Mouse (Mus musculus) neural tube, embryonic 14.5 days (tissue): Measurements from ENCODE around the gene Frmpd4. TPM values are rescaled to one million over a fixed set of nuclear protein-coding genes. Genes with fewer than 3 reads are reported as not detected.

Experiments used
- ATAC-seq: fragments of 200-750 bp; cut with Nextera tagmentation; 2 replicates; pipeline ENCODE4 v1.8.0; 2017; ENCODE audit warnings: low read depth, mild to moderate bottlenecking, moderate TSS enrichment, moderate library complexity
- H3K27ac ChIP-seq: fragments of 300-500 bp; sonication (generic); 2 replicates; pipeline ENCODE4 v1.5.1; 2014; ENCODE audit warnings: low read depth, mild to moderate bottlenecking, control low read depth, low read length, moderate library complexity, mixed read lengths
- H3K27me3 ChIP-seq: fragments of 300-500 bp; sonication (generic); 2 replicates; pipeline ENCODE4 v1.6.1; 2014; ENCODE audit warnings: low read length; ENCODE audit not compliant: control insufficient read depth, insufficient read depth
- H3K36me3 ChIP-seq: fragments of 300-500 bp; sonication (generic); 2 replicates; pipeline ENCODE4 v1.6.1; 2014; ENCODE audit warnings: low read length, mixed read lengths; ENCODE audit not compliant: control insufficient read depth, insufficient read depth
- H3K4me1 ChIP-seq: fragments of 300-500 bp; sonication (generic); 2 replicates; pipeline ENCODE4 v1.6.1; 2014; ENCODE audit warnings: low read length; ENCODE audit not compliant: control insufficient read depth, insufficient read depth
- H3K4me2 ChIP-seq: fragments of 300-500 bp; sonication (generic); 2 replicates; pipeline ENCODE4 v1.6.1; 2014; ENCODE audit warnings: mild to moderate bottlenecking, low read depth, low read length, control low read depth
- H3K4me3 ChIP-seq: fragments of 300-500 bp; sonication (generic); 2 replicates; pipeline ENCODE4 v1.5.1; 2014; ENCODE audit warnings: low read depth, low read length, control low read depth, mixed read lengths
- H3K9ac ChIP-seq: fragments of 300-500 bp; sonication (generic); replicated peaks from 2 replicates; pipeline ENCODE4 v1.6.1; 2014; ENCODE audit warnings: low read depth, mild to moderate bottlenecking, control low read depth, low read length, mixed read lengths
- H3K9me3 ChIP-seq: fragments of 300-500 bp; sonication (generic); 2 replicates; pipeline ENCODE4 v1.6.1; 2016; ENCODE audit warnings: low read length; ENCODE audit not compliant: control insufficient read depth
- WGBS: fragments of 180-500 bp; shearing (Covaris S2); extraction: QIAGEN DNeasy Blood & Tissue Kit; methylation state at CpG from one replicate; pipeline ENCODE4 v1.1.7; 2014; 5-methylcytosine and 5-hydroxymethylcytosine counted together
- polyA plus RNA-seq: library from polyadenylated mRNA; unstranded; fragments of >200 nt; fragmentation: Nextera tagmentation; extraction: Ambion mirVana; gene quantifications from 2 replicates; pipeline ENCODE4 v1.2.1, GENCODE M21; 2014

Gene Frmpd4
- polyA plus RNA-seq, 1 experiment from 2014 or later, result 1.6 TPM

DNA sequence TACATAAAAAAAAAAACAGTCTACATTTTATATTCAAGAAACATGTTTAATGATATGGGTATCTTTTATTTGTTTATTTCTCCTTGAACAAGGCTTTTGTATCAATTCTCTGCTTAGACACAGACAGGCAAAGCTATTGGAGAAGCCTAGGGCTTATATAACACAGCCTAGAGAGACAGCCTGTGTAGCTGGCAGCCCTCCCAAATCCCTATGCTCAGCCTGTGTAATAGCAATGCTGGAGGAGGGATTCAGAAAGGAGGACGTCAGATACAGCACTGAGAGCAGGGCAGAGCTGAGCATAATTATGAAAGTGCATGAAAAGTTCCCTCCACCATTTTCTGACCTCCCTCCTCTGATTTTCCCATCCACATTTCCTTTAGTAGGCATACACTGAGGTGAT, 385.1 kb downstream of the Frmpd4 start:
- no peak overlapping the region for H3K4me2 ChIP-seq
- WGBS, result 47% methylated on average over 1 of the region's 1 CpGs

DNA sequence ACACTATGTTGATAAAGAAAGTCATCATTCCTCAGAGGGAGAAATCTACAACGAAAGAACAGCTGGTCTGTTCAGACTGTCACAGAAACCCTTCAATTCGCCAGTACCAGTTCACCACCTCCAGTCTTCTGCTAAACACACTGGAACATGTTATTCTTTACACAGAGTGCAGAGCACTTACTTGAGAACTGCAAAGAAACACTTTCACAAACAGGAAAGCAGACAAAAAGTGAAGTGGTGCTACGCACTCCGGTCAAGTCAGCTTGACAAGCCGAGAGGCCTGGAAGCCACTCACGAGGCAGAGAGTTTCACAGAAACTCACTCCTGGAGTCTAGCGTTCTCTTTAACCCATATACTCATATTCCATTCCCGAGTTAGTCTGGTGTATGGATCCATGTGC, 387.5 kb downstream of the Frmpd4 start:
- WGBS, result 86% methylated on average over 8 of the region's 8 CpGs
- Histone ChIP-seq H3K4me3 (no peak overlapping the region), H3K4me2 (no peak overlapping the region), H3K9me3 (no peaks in the 10 kb centered on the region), H3K36me3 (no peaks in the 10 kb centered on the region), H3K27me3 (no peaks in the 10 kb centered on the region), H3K27ac (no peak overlapping the region), H3K4me1 (no peaks in the 10 kb centered on the region), H3K9ac (no peak overlapping the region)
- ATAC-seq, result no peak

More for the DNA sequence above, 385.1 kb downstream of the Frmpd4 start:
- Histone ChIP-seq H3K9ac (no peak overlapping the region), H3K9me3 (no peaks in the 10 kb centered on the region), H3K27ac (no peak overlapping the region), H3K36me3 (no peaks in the 10 kb centered on the region), H3K4me1 (no peaks in the 10 kb centered on the region), H3K27me3 (no peaks in the 10 kb centered on the region), H3K4me3 (no peak overlapping the region)
- no peak for ATAC-seq

DNA sequence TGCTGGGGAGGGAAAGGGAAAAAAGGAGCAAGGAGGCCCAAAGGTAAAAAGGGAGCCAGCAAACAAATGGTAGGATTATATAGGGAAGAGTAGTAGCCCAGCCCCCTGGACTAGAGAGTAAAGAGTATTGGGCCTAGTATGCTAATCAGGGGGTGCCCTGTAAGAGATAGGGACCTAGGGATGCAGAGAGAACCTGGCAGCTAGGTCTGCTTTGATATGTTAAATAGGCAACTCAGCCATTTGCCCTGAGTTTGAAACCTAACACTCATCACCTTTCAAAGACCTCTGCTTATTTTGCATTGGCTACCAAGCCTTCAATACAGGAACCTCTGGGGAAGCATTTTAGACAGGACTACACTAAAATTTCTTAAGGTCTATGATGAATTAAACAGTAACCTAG, 414.0 kb downstream of the Frmpd4 start:
- Histone ChIP-seq H3K36me3 (no peaks in the 10 kb centered on the region), H3K4me2 (no peak overlapping the region), H3K9ac (no peak overlapping the region), H3K27me3 (no peaks in the 10 kb centered on the region), H3K4me3 (no peak overlapping the region), H3K27ac (no peak overlapping the region), H3K9me3 (no peaks in the 10 kb centered on the region), H3K4me1 (no peaks in the 10 kb centered on the region)
- no peak for ATAC-seq

DNA sequence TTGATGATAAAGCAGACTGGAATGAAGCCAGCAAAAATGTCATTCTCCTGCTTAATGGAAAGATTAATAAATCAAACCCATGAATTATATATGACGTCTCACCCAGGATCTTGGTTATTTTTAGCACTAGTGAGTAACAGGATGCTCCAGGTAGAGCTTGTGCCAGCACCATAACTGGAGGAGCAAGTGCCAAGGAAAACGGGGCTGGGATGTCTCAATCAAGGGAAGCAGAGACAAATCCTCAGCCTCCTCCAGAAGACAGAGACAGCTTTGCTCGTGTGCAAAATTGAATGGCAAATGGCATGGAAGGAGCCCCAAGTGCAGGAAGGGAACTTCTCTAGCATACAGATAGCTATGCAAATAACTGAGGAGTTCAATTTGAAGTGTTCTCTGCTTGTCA, 418.2 kb downstream of the Frmpd4 start:
- Histone ChIP-seq H3K4me1 (no peaks in the 10 kb centered on the region), H3K36me3 (no peaks in the 10 kb centered on the region), H3K4me2 (no peak overlapping the region), H3K9ac (no peak overlapping the region), H3K27ac (no peak overlapping the region), H3K9me3 (no peaks in the 10 kb centered on the region), H3K27me3 (no peaks in the 10 kb centered on the region), H3K4me3 (no peak overlapping the region)
- 47% methylated on average over 3 of the region's 3 CpGs for whole genome bisulfite sequencing
- no peak for ATAC-seq

DNA sequence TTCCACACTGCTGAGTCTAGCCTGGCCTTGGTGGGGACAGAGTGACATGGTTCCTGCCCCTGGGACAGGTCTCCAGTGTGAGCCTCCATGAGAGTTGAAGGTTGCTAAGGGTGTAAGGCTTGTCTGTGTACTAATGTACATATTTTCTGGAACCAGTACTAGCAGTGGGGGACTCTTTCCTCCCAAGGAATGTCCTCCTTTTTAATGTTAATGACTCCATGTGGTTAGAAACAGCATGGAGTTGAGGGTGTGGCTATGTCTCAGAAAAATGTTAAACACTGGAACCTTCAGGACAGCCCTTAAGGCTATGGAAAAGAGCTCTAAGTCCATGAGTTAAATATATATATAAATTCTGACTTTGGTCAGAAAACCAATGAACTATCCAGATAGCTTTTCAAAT, 436.0 kb downstream of the Frmpd4 start:
- no peaks in the 10 kb centered on the region for H3K27me3 ChIP-seq
- no peaks in the 10 kb centered on the region for H3K36me3 ChIP-seq

DNA sequence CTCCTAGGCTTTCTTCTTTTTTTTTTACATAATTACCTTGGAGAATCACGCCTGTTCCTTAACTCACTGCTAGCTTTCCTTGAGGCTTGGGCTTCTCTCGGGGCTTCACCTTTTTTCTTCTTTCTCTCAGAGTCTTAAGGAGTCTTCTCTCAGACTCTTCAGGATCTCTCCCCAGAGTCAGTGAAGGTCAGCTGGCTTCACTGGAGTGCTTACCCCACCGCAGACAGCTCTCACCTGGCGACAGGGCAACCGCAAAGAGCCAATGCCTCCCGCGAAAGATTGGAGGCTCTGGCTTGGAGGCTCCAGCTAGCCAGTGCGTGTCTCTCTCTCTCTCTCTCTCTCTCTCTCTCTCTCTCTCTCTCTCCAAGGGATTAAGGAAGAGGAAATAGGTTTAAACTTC, 453.0 kb downstream of the Frmpd4 start:
- H3K36me3 ChIP-seq, result no peaks in the 10 kb centered on the region
- no peak overlapping the region for H3K27ac ChIP-seq
- no peak overlapping the region for H3K9ac ChIP-seq
- WGBS, result 14% methylated on average over 8 of the region's 8 CpGs
- ATAC-seq, result no peak
- no peaks in the 10 kb centered on the region for H3K4me1 ChIP-seq
- peak overlapping the region; percentile 64 for H3K4me2 ChIP-seq
- no peaks in the 10 kb centered on the region for H3K9me3 ChIP-seq
- peak overlapping the region; percentile 38 for H3K4me3 ChIP-seq
- H3K27me3 ChIP-seq, result peaks cover 11% of the 10 kb centered on the region

More for the DNA sequence above, 436.0 kb downstream of the Frmpd4 start:
- H3K9ac ChIP-seq, result no peak overlapping the region
- H3K4me2 ChIP-seq, result no peak overlapping the region
- ATAC-seq, result no peak
- no peak overlapping the region for H3K4me3 ChIP-seq
- no peaks in the 10 kb centered on the region for H3K9me3 ChIP-seq
- H3K27ac ChIP-seq, result no peak overlapping the region
- no peaks in the 10 kb centered on the region for H3K4me1 ChIP-seq

DNA sequence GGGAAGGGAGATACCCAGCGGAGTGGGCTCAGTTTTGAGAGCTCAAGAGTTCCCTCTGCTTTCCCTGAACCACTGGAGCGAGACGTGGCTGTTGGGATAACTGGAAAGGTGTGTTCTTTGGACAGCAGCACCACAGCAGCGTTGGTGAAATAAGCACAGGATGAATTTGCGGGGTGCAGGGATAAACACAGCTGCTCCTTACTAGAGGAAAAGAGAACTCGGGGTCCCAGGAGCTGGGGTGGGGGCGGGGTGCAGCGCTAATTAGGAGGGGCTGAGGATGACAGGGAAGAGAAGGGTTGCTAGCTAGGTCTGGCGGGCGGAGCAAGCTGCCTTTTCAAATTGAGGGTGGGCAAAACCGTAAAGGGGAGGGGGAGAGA, 453.5 kb downstream of the Frmpd4 start:
- Histone ChIP-seq H3K27ac (no peak overlapping the region), H3K27me3 (peaks cover 11% of the 10 kb centered on the region), H3K4me2 (peak overlapping the region; percentile 64), H3K9me3 (no peaks in the 10 kb centered on the region), H3K4me1 (no peaks in the 10 kb centered on the region), H3K36me3 (no peaks in the 10 kb centered on the region), H3K9ac (peak overlapping the region; percentile 29), H3K4me3 (peak overlapping the region; percentile 38)
- peak; percentile 75 for ATAC-seq
- 5% methylated on average over 11 of the region's 11 CpGs for WGBS

DNA sequence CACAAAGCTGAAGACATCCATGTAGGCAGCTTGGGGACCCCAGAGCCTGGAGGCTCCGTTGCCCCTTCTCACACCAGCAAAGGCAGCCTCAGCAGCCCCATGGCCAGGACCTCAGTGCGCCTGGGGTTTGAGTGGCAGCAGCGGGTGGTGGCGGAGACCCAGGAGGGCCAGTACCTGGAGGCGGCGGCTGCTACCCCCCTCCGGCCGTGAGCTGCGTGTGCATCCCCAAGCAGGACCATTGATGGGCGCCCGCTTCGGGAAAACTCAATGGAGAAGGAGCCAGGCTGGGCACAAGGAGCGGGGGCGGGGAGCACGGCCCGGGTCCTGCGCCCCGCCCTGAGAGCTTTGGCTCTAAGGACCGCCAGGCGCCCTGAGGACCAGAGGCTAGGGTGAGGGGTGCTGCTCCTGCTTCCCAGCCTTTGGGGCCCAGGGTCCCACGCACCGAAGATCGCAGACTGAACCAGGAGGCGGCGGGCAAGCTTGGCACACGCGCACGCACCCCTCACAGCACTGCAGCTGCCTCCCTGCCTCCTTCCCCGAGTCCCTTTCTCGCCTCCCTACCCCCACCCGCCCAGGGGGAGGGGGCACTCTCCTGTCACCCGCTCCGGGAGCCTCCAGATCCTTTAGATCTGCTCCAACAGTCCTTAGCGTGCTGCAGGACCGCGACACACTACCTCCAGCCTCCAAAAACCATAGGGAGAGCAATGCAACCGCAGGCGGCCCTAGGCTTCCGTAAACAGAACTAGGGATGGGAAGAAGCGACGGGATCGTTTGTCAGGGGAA, 454.0 kb downstream of the Frmpd4 start:
- 10% methylated on average over 32 of the region's 42 CpGs for WGBS
- peak overlapping the region; percentile 29 for H3K9ac ChIP-seq

DNA sequence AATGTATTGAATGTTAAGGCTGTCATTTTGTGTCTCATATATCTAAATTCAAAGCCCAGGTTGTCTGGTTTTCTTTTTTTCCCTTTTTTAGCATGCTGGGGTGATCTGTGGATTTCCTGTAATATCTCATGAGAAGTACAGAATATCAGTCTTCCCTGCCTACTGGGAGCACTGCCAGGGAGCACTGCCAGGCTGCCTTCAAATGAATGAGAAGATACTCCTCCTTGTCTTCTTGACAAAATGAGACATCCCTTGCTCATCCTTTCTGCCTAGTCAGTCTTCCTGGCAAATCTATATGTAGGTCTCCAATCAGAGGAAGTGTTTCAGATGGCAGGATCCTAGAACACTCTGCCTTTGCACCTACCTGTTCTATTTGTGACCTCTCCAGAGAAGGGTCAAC, 535.4 kb downstream of the Frmpd4 start:
- Histone ChIP-seq H3K27me3 (no peaks in the 10 kb centered on the region), H3K4me1 (no peaks in the 10 kb centered on the region), H3K9ac (no peak overlapping the region), H3K4me3 (no peak overlapping the region), H3K9me3 (no peaks in the 10 kb centered on the region), H3K36me3 (no peaks in the 10 kb centered on the region), H3K4me2 (no peak overlapping the region), H3K27ac (no peak overlapping the region)
- ATAC-seq, result no peak

More for the DNA sequence above, 454.0 kb downstream of the Frmpd4 start:
- Histone ChIP-seq H3K9me3 (no peaks in the 10 kb centered on the region), H3K4me1 (no peaks in the 10 kb centered on the region), H3K27me3 (peaks cover 11% of the 10 kb centered on the region), H3K4me2 (peak overlapping the region; percentile 64), H3K27ac (no peak overlapping the region), H3K36me3 (no peaks in the 10 kb centered on the region), H3K4me3 (peak overlapping the region; percentile 38)
- ATAC-seq, result peak; percentile 91
